ENCODE assay signal across 32 mouse cellular contexts in genomic region chr7:79474831-79475399, GRCm38 (mm10). TPM values are rescaled to one million over a fixed set of nuclear protein-coding genes. Genes with fewer than 3 reads are reported as not detected.
DNase-seq lines count a peak whose midpoint lies in the region; ATAC-seq and TF ChIP-seq lines count a peak whose summit lies in the region.
"Had no signal": no experiment of that assay in that cellular context is flagged by ENCODE, and none has a peak within 500 bp of the region (broad histone marks: within the 10 kb centered on the region; RNA-seq: fewer than 3 reads in every experiment).

No protein-coding gene starts in this region.

- no peak overlapping the region for H3K4me3 ChIP-seq in midbrain, embryonic 11.5 days (ENCODE audit: low read depth, low read length)
- H3K4me3 ChIP-seq in midbrain, embryonic 15.5 days, result no peak overlapping the region
- no peak overlapping the region for H3K4me3 ChIP-seq in MEL (ENCODE audit: control insufficient read depth in 1 of 2, insufficient read depth in 1 of 2, low read depth in 2 of 2, low read length in 2 of 2)
- no peak overlapping the region for H3K4me3 ChIP-seq in hindbrain, embryonic 10.5 days
- H3K4me3 ChIP-seq: embryonic facial prominence, embryonic 10.5 days; embryonic facial prominence, embryonic 15.5 days; forebrain, embryonic 12.5 days; heart, embryonic 12.5 days; kidney, embryonic 15.5 days; layer of hippocampus, adult 2 months; liver, embryonic 13.5 days; megakaryocyte, embryonic 14.5 days; midbrain, embryonic 13.5 days; neural tube, embryonic 15.5 days had no signal

- H3K36me3 ChIP-seq in midbrain, embryonic 11.5 days (ENCODE audit: control insufficient read depth, insufficient read depth, low read length), result no peaks in the 10 kb centered on the region
- H3K36me3 ChIP-seq in midbrain, embryonic 15.5 days (replicated peaks), result no peaks in the 10 kb centered on the region
- H3K36me3 ChIP-seq in MEL (ENCODE audit: control insufficient read depth in 1 of 2, insufficient read depth in 2 of 2, low read length in 2 of 2), result peaks cover 0 to 3% of the 10 kb centered on the region in 2 experiments; a peak in 2 of 4 replicates
- H3K36me3 ChIP-seq in hindbrain, embryonic 10.5 days, result no peaks in the 10 kb centered on the region
- H3K36me3 ChIP-seq: embryonic facial prominence, embryonic 10.5 days; embryonic facial prominence, embryonic 15.5 days; forebrain, embryonic 12.5 days; heart, embryonic 12.5 days; kidney, embryonic 15.5 days; liver, embryonic 13.5 days; midbrain, embryonic 13.5 days; neural tube, embryonic 15.5 days had no signal

- H3K9me3 ChIP-seq in midbrain, embryonic 11.5 days (ENCODE audit: control insufficient read depth, low read length), result no peaks in the 10 kb centered on the region
- H3K9me3 ChIP-seq in midbrain, embryonic 15.5 days, result no peaks in the 10 kb centered on the region
- H3K9me3 ChIP-seq in MEL (replicated peaks; ENCODE audit: insufficient read depth, low read length), result no peaks in the 10 kb centered on the region
- no peaks in the 10 kb centered on the region for H3K9me3 ChIP-seq in hindbrain, embryonic 10.5 days
- H3K9me3 ChIP-seq: embryonic facial prominence, embryonic 15.5 days; forebrain, embryonic 12.5 days; kidney, embryonic 15.5 days; liver, embryonic 13.5 days; midbrain, embryonic 13.5 days; neural tube, embryonic 15.5 days had no signal

- no peak for TF ChIP-seq CTCF in MEL (IDR thresholded peaks at IDR 0.05 in 2 of 3, conservative IDR thresholded peaks at IDR 0.05 in 1 of 3; ENCODE audit: control insufficient read depth in 1 of 3, insufficient read depth in 1 of 3, low read depth in 2 of 3, low read length in 3 of 3, poor library complexity in 1 of 3, severe bottlenecking in 1 of 3)

- no peaks in the 10 kb centered on the region; the same call in 1 of the 2 replicates for H3K79me2 ChIP-seq in MEL (ENCODE audit: control insufficient read depth, insufficient read depth, low read length, poor library complexity)

- H3K27me3 ChIP-seq in midbrain, embryonic 11.5 days (ENCODE audit: control insufficient read depth, insufficient read depth, low read length), result no peaks in the 10 kb centered on the region
- no peaks in the 10 kb centered on the region for H3K27me3 ChIP-seq in midbrain, embryonic 15.5 days (replicated peaks)
- 0 out of 4 replicates have a peak, but pooled peaks cover 0 to 2% of the 10 kb centered on the region in 2 experiments for H3K27me3 ChIP-seq in MEL (ENCODE audit: control insufficient read depth in 1 of 2, insufficient read depth in 2 of 2, low read length in 2 of 2)
- no peaks in the 10 kb centered on the region for H3K27me3 ChIP-seq in hindbrain, embryonic 10.5 days (ENCODE audit: insufficient read depth, poor library complexity, severe bottlenecking)
- H3K27me3 ChIP-seq: embryonic facial prominence, embryonic 15.5 days; forebrain, embryonic 12.5 days; kidney, embryonic 15.5 days; liver, embryonic 13.5 days; midbrain, embryonic 13.5 days; neural tube, embryonic 15.5 days had no signal

- no peak for ATAC-seq in midbrain, embryonic 11.5 days (ENCODE audit: low FRiP score)
- ATAC-seq in midbrain, embryonic 15.5 days (replicated peaks), result no peak
- peak; percentile 84 for ATAC-seq in megakaryocyte progenitor cell, adult 5-6 weeks (replicated peaks; ENCODE audit: poor library complexity)
- ATAC-seq: activated CD4-positive, CD25-positive, alpha-beta regulatory T cell, adult 4 months; hindbrain, embryonic 16.5 days; midbrain, embryonic 13.5 days had no signal

- no peaks in the 10 kb centered on the region for H3K4me1 ChIP-seq in midbrain, embryonic 11.5 days (ENCODE audit: control insufficient read depth, insufficient read depth, low read length)
- no peaks in the 10 kb centered on the region for H3K4me1 ChIP-seq in midbrain, embryonic 15.5 days
- H3K4me1 ChIP-seq in MEL (ENCODE audit: control insufficient read depth in 1 of 2, insufficient read depth in 2 of 2, low read length in 2 of 2), result peaks cover 0 to 10% of the 10 kb centered on the region in 2 experiments; a peak in 2 of 4 replicates
- H3K4me1 ChIP-seq in hindbrain, embryonic 10.5 days (replicated peaks), result peaks cover 4% of the 10 kb centered on the region; the same call in 1 of the 2 replicates
- H3K4me1 ChIP-seq: embryonic facial prominence, embryonic 10.5 days; embryonic facial prominence, embryonic 15.5 days; forebrain, embryonic 12.5 days; heart, embryonic 12.5 days; kidney, embryonic 15.5 days; midbrain, embryonic 13.5 days; neural tube, embryonic 15.5 days had no signal

- no peak for TF ChIP-seq POLR2A in MEL (IDR thresholded peaks at IDR 0.05; ENCODE audit: control insufficient read depth in 1 of 2, insufficient read depth in 1 of 2, low read depth in 1 of 2, low read length in 2 of 2, poor library complexity in 1 of 2)

- TF ChIP-seq RAD21 in MEL (IDR thresholded peaks at IDR 0.05; ENCODE audit: low read depth, low read length), result no peak

- H3K9ac ChIP-seq in midbrain, embryonic 11.5 days (ENCODE audit: low read length), result no peak overlapping the region
- no peak overlapping the region for H3K9ac ChIP-seq in midbrain, embryonic 15.5 days
- H3K9ac ChIP-seq in MEL (ENCODE audit: control insufficient read depth, low read depth, low read length, poor library complexity, severe bottlenecking), result no peak overlapping the region
- H3K9ac ChIP-seq: embryonic facial prominence, embryonic 15.5 days; forebrain, embryonic 12.5 days; heart, embryonic 12.5 days; kidney, embryonic 15.5 days; liver, embryonic 13.5 days; midbrain, embryonic 13.5 days; neural tube, embryonic 15.5 days had no signal

- H3K4me2 ChIP-seq in midbrain, embryonic 11.5 days, result no peak overlapping the region
- H3K4me2 ChIP-seq in midbrain, embryonic 15.5 days, result no peak overlapping the region
- H3K4me2 ChIP-seq: embryonic facial prominence, embryonic 15.5 days; forebrain, embryonic 12.5 days; heart, embryonic 12.5 days; kidney, embryonic 15.5 days; liver, embryonic 13.5 days; midbrain, embryonic 13.5 days; neural tube, embryonic 15.5 days had no signal

- no peak; a peak in 1 of 4 replicates for TF ChIP-seq EP300 in MEL (IDR thresholded peaks at IDR 0.05; ENCODE audit: low read depth in 1 of 2, low read length in 2 of 2)

- peak; percentile 33 for DNase-seq in midbrain, embryonic 11.5 days (ENCODE audit: low spot score, missing footprints)
- peak; percentile 69 for DNase-seq in MEL (ENCODE audit: low read depth, low spot score)
- no peak for DNase-seq in heart, adult 18-20 months
- DNase-seq in hindbrain, embryonic 10.5 days (ENCODE audit: low spot score), result no peak
- DNase-seq in left cerebral cortex, postnatal 25 days (ENCODE audit: low spot score in 2 of 2), result no peak
- DNase-seq: adrenal gland, adult 2 months; adrenal gland, postnatal 36 days; cerebellum, adult 18-20 months; cerebellum, postnatal 10 days; gastrocnemius, postnatal 14 days; heart, adult 11 months; heart, postnatal 4 days; kidney, adult 18-20 months; kidney, postnatal 25 days; left cerebral cortex, postnatal 4 days; liver, embryonic 13.5 days; lung, postnatal 14 days; right cerebral cortex, postnatal 25 days; thymus, postnatal 14 days had no signal

- intact Hi-C loops in left cerebral cortex, postnatal 25 days (cut with DNase I), result loop anchor here (5.0 kb wide), 1 partner anchor 103 kb away; no protein-coding TSS in a partner anchor

- H3K27ac ChIP-seq in midbrain, embryonic 11.5 days (ENCODE audit: low read depth, low read length), result no peak overlapping the region
- no peak overlapping the region for H3K27ac ChIP-seq in midbrain, embryonic 15.5 days
- no peak overlapping the region for H3K27ac ChIP-seq in MEL (ENCODE audit: control insufficient read depth, low read depth, low read length)
- no peak overlapping the region for H3K27ac ChIP-seq in hindbrain, embryonic 10.5 days
- H3K27ac ChIP-seq: embryonic facial prominence, embryonic 10.5 days; embryonic facial prominence, embryonic 15.5 days; forebrain, embryonic 12.5 days; kidney, embryonic 15.5 days; layer of hippocampus, adult 2 months; liver, embryonic 13.5 days; midbrain, embryonic 13.5 days; neural tube, embryonic 15.5 days had no signal

- 87% methylated on average over 5 of the region's 5 CpGs for WGBS in midbrain, embryonic 11.5 days
- WGBS in midbrain, embryonic 15.5 days, result 83% methylated on average over 5 of the region's 5 CpGs
- WGBS in hindbrain, embryonic 10.5 days, result 81% methylated on average over 5 of the region's 5 CpGs

TF ChIP-seq in MEL, 35 proteins besides CTCF, POLR2A, EP300 and RAD21:
- TF ChIP-seq ELF1 (IDR thresholded peaks at IDR 0.05; ENCODE audit: low read depth, low read length), result 0 out of 2 replicates have a peak, but pooled peaks have one; percentile 28
- no peak for TF ChIP-seq POLR2AphosphoS5 (IDR thresholded peaks at IDR 0.05; ENCODE audit: borderline replicate concordance, low read depth, low read length)
- 0 out of 2 replicates have a peak, but pooled peaks have one; percentile 31 for TF ChIP-seq TBP (IDR thresholded peaks at IDR 0.05; ENCODE audit: low read depth, low read length)

RNA-seq across cellular contexts. Expression of gene Polg, which starts 8.8 kb away (rescaled TPM):
- 24.0 and 26.7 TPM in 2 replicates for polyA plus RNA-seq in midbrain, embryonic 11.5 days (2014; fragmentation: Nextera tagmentation; extraction: Ambion mirVana)
- polyA plus RNA-seq in midbrain, embryonic 15.5 days (2015; fragmentation: Nextera tagmentation; extraction: Ambion mirVana), result 22.7 and 27.0 TPM in 2 replicates
- total RNA-seq in MEL (2012; rRNA removed), result 66.8 and 82.7 TPM in 2 replicates
- polyA plus RNA-seq in MEL (2012; ENCODE audit: insufficient read depth in 1 of 2, insufficient read length in 2 of 2, low read depth in 1 of 2, low replicate concordance in 2 of 2, missing spikeins in 1 of 2), result 100 to 1,000 TPM in 1 of 2 experiments, not detected in 1; 129 TPM
- total RNA-seq in megakaryocyte progenitor cell, adult 5-6 weeks (2015), result 21.2 and 22.5 TPM in 2 replicates
- total RNA-seq in megakaryocyte progenitor cell, adult 5-6 weeks (2017), result 41.3 and 52.0 TPM in 2 replicates
- total RNA-seq in heart, adult 18-20 months (2021), result 10 to 100 TPM; 56.1 to 60.0 TPM
- polyA plus RNA-seq in hindbrain, embryonic 10.5 days (2016; fragmentation: Nextera tagmentation; extraction: Ambion mirVana), result 38.5 and 43.0 TPM in 2 replicates
- 10 to 100 TPM; 75.5 to 87.3 TPM for total RNA-seq in left cerebral cortex, postnatal 25 days (2021)

Comparison
In these comparisons a context has a peak if more than half of its experiments do, and no peak if none do; other contexts are left out.
1. DNase-seq: peak in midbrain, embryonic 11.5 days (single experiment) and MEL (single experiment); none in heart, adult 18-20 months (0 of 2), hindbrain, embryonic 10.5 days (single experiment) and left cerebral cortex, postnatal 25 days (0 of 2).